Mouse (Mus musculus): ENCODE measurements at regions not wholly inside any gene's neighbourhood (a gene's known extent, or its start where the extent isn't known, plus 50 kb on each side); places are given as distances from the start of the nearest gene placed in this dataset.

DNA sequence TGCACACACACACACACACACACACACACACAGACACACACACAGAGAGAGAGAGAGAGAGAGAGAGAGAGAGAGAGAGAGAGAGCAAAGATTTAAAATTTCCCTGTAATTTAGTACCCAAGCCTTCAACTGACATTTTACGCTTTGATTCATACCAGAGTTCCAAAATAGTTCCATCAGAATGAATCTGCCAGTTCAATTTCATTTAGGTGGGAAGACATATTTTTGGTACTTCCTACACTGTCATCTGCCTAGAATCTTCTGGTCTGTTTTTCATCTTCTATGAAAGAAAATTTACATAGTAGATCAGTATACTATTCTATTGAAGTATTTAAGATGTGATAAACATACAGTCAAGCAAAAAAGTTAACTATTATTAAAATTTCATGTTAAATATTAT lies 1177.4 kb downstream of the Zpld1 start:
- H3K9ac ChIP-seq (ENCODE audit: low read length): no peak overlapping the region
- H3K4me2 ChIP-seq (ENCODE audit: low read length): no peak overlapping the region
- no peaks in the 10 kb centered on the region for H3K36me3 ChIP-seq (ENCODE audit: control insufficient read depth, insufficient read depth, low read length)
- 85% methylated on average over 1 of the region's 1 CpGs for WGBS
- no peaks in the 10 kb centered on the region for H3K4me1 ChIP-seq (ENCODE audit: control insufficient read depth in 2 of 2, insufficient read depth in 2 of 2, low read length in 2 of 2)
- no peaks in the 10 kb centered on the region for H3K9me3 ChIP-seq (ENCODE audit: control insufficient read depth, low read length)
- H3K27me3 ChIP-seq (ENCODE audit: control insufficient read depth, insufficient read depth, low read length): no peaks in the 10 kb centered on the region
- no peak overlapping the region for H3K27ac ChIP-seq (replicated peaks in 1 of 2; ENCODE audit: control insufficient read depth in 1 of 2, insufficient read depth in 1 of 2, low read depth in 2 of 2, low read length in 2 of 2)
- H3K4me3 ChIP-seq (ENCODE audit: control insufficient read depth in 1 of 2, insufficient read depth in 1 of 2, low read depth in 1 of 2, low read length in 2 of 2): no peak overlapping the region
- ATAC-seq (ENCODE audit: insufficient number of reproducible peaks, insufficient read depth, low FRiP score, low read depth): no peak

DNA sequence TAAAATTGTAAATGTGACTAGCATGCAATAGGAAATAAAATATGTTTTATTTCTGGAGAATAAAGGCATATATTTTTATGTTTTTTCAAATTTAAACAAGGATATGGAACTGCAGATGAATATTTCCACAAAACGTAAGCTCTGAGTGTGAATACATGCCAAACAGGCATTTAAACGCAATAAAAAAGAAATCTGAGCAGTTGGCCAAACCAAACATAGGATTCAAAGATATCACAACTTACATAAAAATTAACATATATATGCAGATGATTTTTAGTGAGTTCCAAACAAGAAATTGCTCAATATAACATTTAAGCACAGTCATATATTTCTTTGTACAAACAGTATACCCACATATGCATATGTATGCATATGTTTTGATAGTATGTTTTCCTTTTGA lies 1199.1 kb downstream of the Zpld1 start:
- H3K4me1 ChIP-seq (ENCODE audit: control insufficient read depth in 2 of 2, insufficient read depth in 2 of 2, low read length in 2 of 2): no peaks in the 10 kb centered on the region
- no peak for ATAC-seq (ENCODE audit: insufficient number of reproducible peaks, insufficient read depth, low FRiP score, low read depth)
- no peak overlapping the region for H3K4me3 ChIP-seq (ENCODE audit: control insufficient read depth in 1 of 2, insufficient read depth in 1 of 2, low read depth in 1 of 2, low read length in 2 of 2)
- no peaks in the 10 kb centered on the region for H3K27me3 ChIP-seq (ENCODE audit: control insufficient read depth, insufficient read depth, low read length)
- no peak overlapping the region for H3K27ac ChIP-seq (replicated peaks in 1 of 2; ENCODE audit: control insufficient read depth in 1 of 2, insufficient read depth in 1 of 2, low read depth in 2 of 2, low read length in 2 of 2)
- no peaks in the 10 kb centered on the region for H3K9me3 ChIP-seq (ENCODE audit: control insufficient read depth, low read length)
- 75% methylated on average over 2 of the region's 2 CpGs for WGBS
- H3K9ac ChIP-seq (ENCODE audit: low read length): no peak overlapping the region
- no peak overlapping the region for H3K4me2 ChIP-seq (ENCODE audit: low read length)
- no peaks in the 10 kb centered on the region for H3K36me3 ChIP-seq (ENCODE audit: control insufficient read depth, insufficient read depth, low read length)

DNA sequence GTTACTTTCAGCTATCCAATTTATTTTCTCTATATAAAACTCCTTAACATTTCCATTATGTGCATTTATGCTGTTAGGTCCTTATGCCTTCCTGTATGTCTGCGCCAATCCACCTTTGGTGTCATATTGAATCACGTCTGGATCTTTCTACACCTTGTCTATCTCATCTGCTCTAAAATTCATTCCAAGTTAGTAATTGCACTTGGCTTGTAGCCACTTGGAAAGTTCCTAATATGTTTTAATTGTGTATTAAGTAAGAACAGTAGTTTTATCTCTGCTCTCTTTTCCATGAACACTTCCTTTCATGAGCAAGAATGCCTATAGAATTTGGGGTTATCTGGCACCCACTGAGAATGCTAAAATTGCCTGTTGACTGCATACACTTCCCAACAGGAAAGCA lies 1205.6 kb downstream of the Zpld1 start:
- H3K36me3 ChIP-seq (ENCODE audit: control insufficient read depth, insufficient read depth, low read length): no peaks in the 10 kb centered on the region

DNA sequence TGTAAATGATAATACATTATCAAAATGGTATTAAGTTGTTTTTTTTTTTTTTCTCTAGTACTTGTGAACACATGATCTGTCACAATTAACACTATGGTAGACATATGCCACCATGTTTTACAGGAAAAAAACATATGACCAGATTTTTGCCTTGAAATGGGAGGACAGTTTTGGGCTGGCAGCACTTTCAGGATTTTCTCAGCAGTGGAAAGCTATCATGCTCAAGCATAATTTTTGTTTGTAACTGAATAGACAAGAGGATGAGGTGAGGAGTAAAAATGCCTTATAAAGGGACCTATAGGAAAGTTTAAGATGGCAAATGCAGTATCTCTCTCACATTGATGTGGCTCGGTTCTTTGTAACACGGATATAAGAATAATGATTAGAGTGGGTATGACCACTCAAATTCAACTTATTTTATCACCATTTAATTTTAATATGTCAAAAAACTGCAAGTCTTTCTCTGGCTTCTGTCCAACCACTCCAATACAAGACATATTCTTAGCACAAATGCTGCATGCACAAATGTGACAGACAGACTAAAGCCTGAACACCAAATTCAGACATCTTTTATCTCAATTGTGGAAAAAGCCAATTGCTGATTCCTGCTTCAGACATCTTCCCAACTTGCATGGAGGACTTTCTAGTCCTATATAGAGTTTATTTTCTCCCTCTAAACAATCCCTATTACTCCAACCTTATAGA lies 1206.6 kb downstream of the Zpld1 start:
- Histone ChIP-seq H3K9me3 (ENCODE audit: control insufficient read depth, low read length) (no peaks in the 10 kb centered on the region), H3K36me3 (ENCODE audit: control insufficient read depth, insufficient read depth, low read length) (no peaks in the 10 kb centered on the region), H3K4me3 (ENCODE audit: control insufficient read depth in 1 of 2, insufficient read depth in 1 of 2, low read depth in 1 of 2, low read length in 2 of 2) (no peak overlapping the region), H3K27me3 (ENCODE audit: control insufficient read depth, insufficient read depth, low read length) (no peaks in the 10 kb centered on the region), H3K9ac (ENCODE audit: low read length) (no peak overlapping the region), H3K4me1 (ENCODE audit: control insufficient read depth in 2 of 2, insufficient read depth in 2 of 2, low read length in 2 of 2) (no peaks in the 10 kb centered on the region), H3K4me2 (ENCODE audit: low read length) (no peak overlapping the region), H3K27ac (replicated peaks in 1 of 2; ENCODE audit: control insufficient read depth in 1 of 2, insufficient read depth in 1 of 2, low read depth in 2 of 2, low read length in 2 of 2) (no peak overlapping the region)
- 90% methylated on average over 2 of the region's 2 CpGs for WGBS
- ATAC-seq (ENCODE audit: insufficient number of reproducible peaks, insufficient read depth, low FRiP score, low read depth): no peak

More for the DNA sequence above, 1205.6 kb downstream of the Zpld1 start:
- Histone ChIP-seq H3K9me3 (ENCODE audit: control insufficient read depth, low read length) (no peaks in the 10 kb centered on the region), H3K4me2 (ENCODE audit: low read length) (no peak overlapping the region), H3K4me3 (ENCODE audit: control insufficient read depth in 1 of 2, insufficient read depth in 1 of 2, low read depth in 1 of 2, low read length in 2 of 2) (no peak overlapping the region), H3K9ac (ENCODE audit: low read length) (no peak overlapping the region), H3K27ac (replicated peaks in 1 of 2; ENCODE audit: control insufficient read depth in 1 of 2, insufficient read depth in 1 of 2, low read depth in 2 of 2, low read length in 2 of 2) (no peak overlapping the region), H3K4me1 (ENCODE audit: control insufficient read depth in 2 of 2, insufficient read depth in 2 of 2, low read length in 2 of 2) (no peaks in the 10 kb centered on the region), H3K27me3 (ENCODE audit: control insufficient read depth, insufficient read depth, low read length) (no peaks in the 10 kb centered on the region)
- no peak for ATAC-seq (ENCODE audit: insufficient number of reproducible peaks, insufficient read depth, low FRiP score, low read depth)
- 68% methylated on average over 2 of the region's 2 CpGs for WGBS

DNA sequence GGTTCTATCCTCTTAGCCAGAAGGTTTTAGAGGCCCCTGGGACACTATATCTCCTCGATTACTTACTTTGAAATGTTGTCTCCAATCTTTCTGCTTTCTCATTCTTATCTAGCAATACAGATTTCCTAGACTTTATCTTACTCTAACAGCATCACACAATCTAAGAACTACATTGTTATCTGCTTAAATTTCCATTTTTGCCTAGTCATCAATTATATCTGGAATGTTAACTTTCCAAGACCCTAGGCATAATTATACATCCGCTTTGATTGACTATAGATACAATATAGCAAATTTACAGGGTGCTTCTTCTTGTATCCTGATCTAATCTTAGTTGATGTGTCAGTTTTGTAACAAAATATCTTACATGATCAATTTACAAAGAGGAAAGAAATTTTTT lies 1217.3 kb downstream of the Zpld1 start:
- H3K9me3 ChIP-seq (ENCODE audit: control insufficient read depth, low read length): no peaks in the 10 kb centered on the region
- H3K27me3 ChIP-seq (ENCODE audit: control insufficient read depth, insufficient read depth, low read length): no peaks in the 10 kb centered on the region
- H3K4me1 ChIP-seq (ENCODE audit: control insufficient read depth in 2 of 2, insufficient read depth in 2 of 2, low read length in 2 of 2): no peaks in the 10 kb centered on the region
- WGBS: 72% methylated on average over 2 of the region's 2 CpGs
- H3K9ac ChIP-seq (ENCODE audit: low read length): no peak overlapping the region
- no peak for ATAC-seq (ENCODE audit: insufficient number of reproducible peaks, insufficient read depth, low FRiP score, low read depth)
- H3K36me3 ChIP-seq (ENCODE audit: control insufficient read depth, insufficient read depth, low read length): no peaks in the 10 kb centered on the region
- H3K27ac ChIP-seq (replicated peaks in 1 of 2; ENCODE audit: control insufficient read depth in 1 of 2, insufficient read depth in 1 of 2, low read depth in 2 of 2, low read length in 2 of 2): no peak overlapping the region
- H3K4me3 ChIP-seq (ENCODE audit: control insufficient read depth in 1 of 2, insufficient read depth in 1 of 2, low read depth in 1 of 2, low read length in 2 of 2): no peak overlapping the region
- no peak overlapping the region for H3K4me2 ChIP-seq (ENCODE audit: low read length)

DNA sequence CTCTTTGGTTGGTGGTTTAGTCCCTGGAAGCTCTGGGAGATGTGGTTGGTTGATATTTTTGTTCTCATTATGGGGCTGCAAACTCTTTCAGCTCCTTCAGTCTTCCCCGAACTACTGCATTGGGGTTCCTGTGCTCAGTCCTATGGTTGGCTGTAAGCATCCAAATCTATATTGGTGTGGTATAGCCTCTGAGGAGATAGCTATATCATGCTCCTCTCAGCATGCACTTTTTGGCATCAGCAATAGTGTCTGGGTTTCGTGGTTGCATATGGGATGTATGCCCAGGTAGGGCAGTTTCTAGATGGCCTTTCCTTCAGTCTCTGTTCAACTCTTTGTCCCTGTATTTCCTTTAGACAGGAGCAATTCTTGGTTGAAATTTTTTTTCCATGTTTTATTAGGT lies 1250.0 kb downstream of the Zpld1 start:
- Histone ChIP-seq H3K9ac (ENCODE audit: low read length) (no peak overlapping the region), H3K9me3 (ENCODE audit: control insufficient read depth, low read length) (no peaks in the 10 kb centered on the region), H3K4me2 (ENCODE audit: low read length) (no peak overlapping the region), H3K4me1 (ENCODE audit: control insufficient read depth in 2 of 2, insufficient read depth in 2 of 2, low read length in 2 of 2) (no peaks in the 10 kb centered on the region), H3K27me3 (ENCODE audit: control insufficient read depth, insufficient read depth, low read length) (no peaks in the 10 kb centered on the region), H3K4me3 (ENCODE audit: control insufficient read depth in 1 of 2, insufficient read depth in 1 of 2, low read depth in 1 of 2, low read length in 2 of 2) (no peak overlapping the region), H3K36me3 (ENCODE audit: control insufficient read depth, insufficient read depth, low read length) (no peaks in the 10 kb centered on the region), H3K27ac (replicated peaks in 1 of 2; ENCODE audit: control insufficient read depth in 1 of 2, insufficient read depth in 1 of 2, low read depth in 2 of 2, low read length in 2 of 2) (no peak overlapping the region)
- WGBS: 84% methylated on average over 2 of the region's 2 CpGs
- no peak for ATAC-seq (ENCODE audit: insufficient number of reproducible peaks, insufficient read depth, low FRiP score, low read depth)

DNA sequence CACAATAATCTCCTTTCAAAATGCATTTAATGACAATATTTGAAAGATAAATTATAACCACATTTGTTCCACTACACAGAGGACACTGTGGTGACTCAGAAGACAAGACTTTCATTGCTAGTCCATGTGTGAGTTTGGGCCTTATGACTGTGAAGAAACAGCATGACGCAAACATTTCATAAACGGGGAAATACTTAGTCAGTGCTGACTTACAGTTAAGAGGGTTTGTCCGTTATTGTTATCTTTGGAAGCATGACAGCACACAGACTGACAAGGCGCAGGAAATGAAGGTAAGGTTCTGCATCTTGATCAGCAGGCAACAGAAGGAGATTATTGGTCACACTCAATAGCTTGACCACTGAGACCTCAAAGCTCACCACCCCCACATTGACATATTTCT lies 1255.8 kb downstream of the Zpld1 start:
- WGBS: 70% methylated on average over 4 of the region's 4 CpGs

DNA sequence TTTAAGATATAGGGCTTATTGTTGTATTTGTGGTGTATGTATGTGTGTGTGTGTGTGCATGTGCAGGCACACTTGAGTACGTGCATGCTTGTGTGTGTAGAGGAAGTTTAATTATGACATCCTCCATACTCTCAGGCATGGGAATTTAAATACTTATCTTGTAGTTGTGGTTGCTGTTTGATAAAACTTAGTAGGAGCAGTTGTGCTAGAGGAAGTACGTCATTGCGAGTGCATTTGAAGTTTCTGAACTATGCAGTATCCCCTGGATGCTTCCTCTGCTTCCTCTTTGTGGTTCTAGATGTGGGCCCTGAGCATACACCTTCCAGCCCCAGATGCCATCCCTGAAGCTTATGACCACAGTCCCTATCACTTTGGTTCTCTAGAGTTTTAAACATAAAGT lies 1281.5 kb downstream of the Zpld1 start:
- no peak overlapping the region for H3K4me3 ChIP-seq (ENCODE audit: control insufficient read depth in 1 of 2, insufficient read depth in 1 of 2, low read depth in 1 of 2, low read length in 2 of 2)
- H3K9me3 ChIP-seq (ENCODE audit: control insufficient read depth, low read length): no peaks in the 10 kb centered on the region
- H3K27me3 ChIP-seq (ENCODE audit: control insufficient read depth, insufficient read depth, low read length): no peaks in the 10 kb centered on the region
- H3K4me1 ChIP-seq (ENCODE audit: control insufficient read depth in 2 of 2, insufficient read depth in 2 of 2, low read length in 2 of 2): no peaks in the 10 kb centered on the region
- H3K4me2 ChIP-seq (ENCODE audit: low read length): no peak overlapping the region
- no peaks in the 10 kb centered on the region for H3K36me3 ChIP-seq (ENCODE audit: control insufficient read depth, insufficient read depth, low read length)
- H3K9ac ChIP-seq (ENCODE audit: low read length): no peak overlapping the region
- no peak for ATAC-seq (ENCODE audit: insufficient number of reproducible peaks, insufficient read depth, low FRiP score, low read depth)
- 55% methylated on average over 3 of the region's 3 CpGs for WGBS
- H3K27ac ChIP-seq (replicated peaks in 1 of 2; ENCODE audit: control insufficient read depth in 1 of 2, insufficient read depth in 1 of 2, low read depth in 2 of 2, low read length in 2 of 2): no peak overlapping the region

More for the DNA sequence above, 1255.8 kb downstream of the Zpld1 start:
- Histone ChIP-seq H3K27me3 (ENCODE audit: control insufficient read depth, insufficient read depth, low read length) (no peaks in the 10 kb centered on the region), H3K4me3 (ENCODE audit: control insufficient read depth in 1 of 2, insufficient read depth in 1 of 2, low read depth in 1 of 2, low read length in 2 of 2) (no peak overlapping the region), H3K4me2 (ENCODE audit: low read length) (no peak overlapping the region), H3K4me1 (ENCODE audit: control insufficient read depth in 2 of 2, insufficient read depth in 2 of 2, low read length in 2 of 2) (no peaks in the 10 kb centered on the region), H3K27ac (replicated peaks in 1 of 2; ENCODE audit: control insufficient read depth in 1 of 2, insufficient read depth in 1 of 2, low read depth in 2 of 2, low read length in 2 of 2) (no peak overlapping the region), H3K9me3 (ENCODE audit: control insufficient read depth, low read length) (no peaks in the 10 kb centered on the region), H3K9ac (ENCODE audit: low read length) (no peak overlapping the region), H3K36me3 (ENCODE audit: control insufficient read depth, insufficient read depth, low read length) (no peaks in the 10 kb centered on the region)
- ATAC-seq (ENCODE audit: insufficient number of reproducible peaks, insufficient read depth, low FRiP score, low read depth): no peak
